Mouse (Mus musculus): ENCODE results near the gene Rims3. TPM values are rescaled to one million over a fixed set of nuclear protein-coding genes. Genes with fewer than 3 reads are reported as not detected.

The Rims3 gene
- polyA plus RNA-seq, 1 experiment from 2014 or later = 12.9 TPM

DNA sequence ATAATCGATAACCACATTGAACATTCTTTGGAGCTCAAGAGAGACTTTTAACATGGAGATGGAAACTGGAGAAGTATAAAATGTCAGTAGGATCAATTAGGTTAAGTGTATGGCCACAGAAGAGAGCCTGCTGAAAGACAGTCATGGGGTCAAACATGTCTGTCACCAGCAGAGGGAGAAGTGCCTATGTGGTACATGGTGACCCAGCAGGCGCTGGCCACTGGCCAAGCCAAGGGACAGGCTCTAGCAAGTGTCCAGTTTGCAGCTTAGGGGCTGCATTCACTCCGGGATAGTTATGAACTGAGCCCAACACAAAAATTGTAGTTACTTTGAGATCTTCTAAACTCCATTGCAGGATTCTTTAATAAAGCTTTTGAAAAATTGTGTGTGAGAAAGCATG is 74.1 kb downstream of the Rims3 start:
- no peaks in the 10 kb centered on the region for H3K9me3 ChIP-seq
- H3K27me3 ChIP-seq (replicated peaks) = no peaks in the 10 kb centered on the region
- no peak overlapping the region for H3K4me2 ChIP-seq (replicated peaks)
- H3K9ac ChIP-seq = no peak overlapping the region
- H3K36me3 ChIP-seq = peaks cover 10% of the 10 kb centered on the region
- 89% methylated on average over 3 of the region's 3 CpGs for WGBS
- ATAC-seq (ENCODE audit: low FRiP score, low read depth) = no peak
- H3K4me3 ChIP-seq = no peak overlapping the region
- no peak overlapping the region for H3K27ac ChIP-seq
- no peaks in the 10 kb centered on the region for H3K4me1 ChIP-seq

DNA sequence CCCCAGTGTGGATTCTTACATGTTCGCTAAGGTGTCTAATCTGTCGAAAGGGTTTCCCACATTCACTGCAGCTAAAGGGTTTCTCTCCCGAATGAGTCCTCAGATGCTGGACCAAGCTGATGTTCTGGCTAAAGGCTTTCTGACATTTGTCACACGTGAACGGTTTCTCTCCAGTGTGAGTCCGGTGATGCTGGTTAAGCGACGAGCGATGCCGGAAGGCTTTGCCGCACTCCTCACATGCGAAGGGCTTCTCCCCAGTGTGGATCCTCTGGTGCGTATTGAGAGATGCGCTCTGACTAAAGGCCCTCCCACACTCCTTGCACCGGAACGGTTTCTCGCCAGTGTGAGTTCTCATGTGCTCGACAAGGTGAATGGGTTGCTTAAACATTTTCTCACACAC is 76.1 kb downstream of the Rims3 start:
- WGBS = 95% methylated on average over 18 of the region's 18 CpGs
- no peak for ATAC-seq (ENCODE audit: low FRiP score, low read depth)

DNA sequence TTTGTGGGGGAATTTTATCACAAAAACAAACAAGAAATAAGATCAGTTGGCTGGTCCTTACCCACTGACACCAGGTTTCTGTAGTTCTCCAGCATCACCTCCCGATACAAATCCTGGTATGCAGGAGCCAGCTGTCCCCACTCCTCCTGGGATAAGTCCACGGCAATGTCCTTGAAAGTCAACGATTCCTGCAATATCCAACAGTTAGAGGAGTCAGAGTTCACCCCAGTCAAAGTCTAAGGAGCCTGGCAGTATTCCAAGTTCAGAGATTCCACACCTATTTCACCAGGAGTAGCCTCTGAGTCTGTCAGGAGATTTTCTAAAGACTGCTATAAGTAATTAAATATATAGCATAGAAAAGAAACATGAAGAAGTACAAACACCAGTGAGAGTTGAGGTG is 80.4 kb downstream of the Rims3 start:
- ATAC-seq (ENCODE audit: low FRiP score, low read depth) = no peak
- Histone ChIP-seq H3K9me3 (no peaks in the 10 kb centered on the region), H3K4me1 (no peaks in the 10 kb centered on the region), H3K27me3 (replicated peaks) (no peaks in the 10 kb centered on the region), H3K9ac (no peak overlapping the region), H3K36me3 (peaks cover 12% of the 10 kb centered on the region), H3K27ac (no peak overlapping the region), H3K4me2 (replicated peaks) (no peak overlapping the region), H3K4me3 (no peak overlapping the region)
- WGBS = 91% methylated on average over 3 of the region's 3 CpGs

More for the DNA sequence above, 76.1 kb downstream of the Rims3 start:
- H3K9me3 ChIP-seq = no peaks in the 10 kb centered on the region
- peaks cover 12% of the 10 kb centered on the region for H3K36me3 ChIP-seq
- no peak overlapping the region for H3K4me3 ChIP-seq
- H3K4me2 ChIP-seq (replicated peaks) = no peak overlapping the region
- H3K9ac ChIP-seq = no peak overlapping the region
- no peak overlapping the region for H3K27ac ChIP-seq
- no peaks in the 10 kb centered on the region for H3K27me3 ChIP-seq (replicated peaks)
- H3K4me1 ChIP-seq = no peaks in the 10 kb centered on the region

Small RNAs within 50 kb of the gene (microRNA-seq; reads per million reads assigned to microRNA genes)
- gene Gm23936 = not detected

Other genes starting within 250 kb of the Rims3 start
- 3.7 and 4.3 TPM in 2 replicates for gene Cited4, start 188.2 kb upstream of the Rims3 start, polyA plus RNA-seq (2016; fragmentation: Nextera tagmentation; extraction: Ambion mirVana)
- gene Kcnq4, start 106.2 kb upstream of the Rims3 start, polyA plus RNA-seq (2016; fragmentation: Nextera tagmentation; extraction: Ambion mirVana) = 4.2 and 5.0 TPM in 2 replicates
- 103 and 104 TPM in 2 replicates for gene Nfyc, start 23.2 kb upstream of the Rims3 start, polyA plus RNA-seq (2016; fragmentation: Nextera tagmentation; extraction: Ambion mirVana)
- 36.1 and 36.8 TPM in 2 replicates for gene Exo5, start 70.2 kb downstream of the Rims3 start, polyA plus RNA-seq (2016; fragmentation: Nextera tagmentation; extraction: Ambion mirVana)
- gene Zfp69, start 96.9 kb downstream of the Rims3 start, polyA plus RNA-seq (2016; fragmentation: Nextera tagmentation; extraction: Ambion mirVana) = 10.8 and 11.7 TPM in 2 replicates
- 39.0 and 44.5 TPM in 2 replicates for gene Smap2, start 162.4 kb downstream of the Rims3 start, polyA plus RNA-seq (2016; fragmentation: Nextera tagmentation; extraction: Ambion mirVana)
- gene Col9a2, start 184.6 kb downstream of the Rims3 start, polyA plus RNA-seq (2016; fragmentation: Nextera tagmentation; extraction: Ambion mirVana) = 18.0 and 22.9 TPM in 2 replicates
- gene Zmpste24, start 243.4 kb downstream of the Rims3 start, polyA plus RNA-seq (2016; fragmentation: Nextera tagmentation; extraction: Ambion mirVana) = 30.0 and 34.7 TPM in 2 replicates